Mouse (Mus musculus) pancreas, adult 10 weeks (tissue): Measurements from ENCODE around the gene Gm17490. TPM values are rescaled to one million over a fixed set of nuclear protein-coding genes. Genes with fewer than 3 reads are reported as not detected.

Experiments used
- polyA plus RNA-seq: library from polyadenylated mRNA; stranded (reverse); fragments of 350-450 nt; fragmentation: Illumina TruSeq; extraction: RNeasy Lipid Tissue Mini Kit (QIAGEN cat#74804); gene quantifications from one replicate; pipeline ENCODE4 v1.2.3, GENCODE M21; 2015; ENCODE audit warnings: low read depth, low replicate concordance; ENCODE audit not compliant: insufficient read depth

The Gm17490 gene
- not detected for polyA plus RNA-seq

DNA sequence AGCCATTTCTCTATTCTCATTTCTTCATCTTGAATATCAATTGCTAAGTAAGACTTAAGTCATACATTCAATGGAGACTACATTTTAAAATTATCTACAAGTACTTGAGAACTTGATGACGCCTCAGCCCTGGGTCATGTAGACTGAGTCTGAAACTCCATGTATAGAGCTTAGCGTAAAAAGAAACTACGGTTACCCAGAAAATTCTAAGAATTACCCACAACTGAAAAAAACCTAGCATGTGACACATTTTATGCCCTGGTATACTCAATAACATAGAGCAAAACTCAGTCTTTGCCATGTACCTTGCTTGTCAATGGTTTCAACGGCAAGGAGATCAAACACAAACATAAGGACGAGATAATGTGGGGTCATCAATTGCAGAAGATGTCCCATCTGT is at the start of gene Gm17490:
Gene Gm17490 (minus strand): TSS at position 375 of the 400 bp plus-strand sequence.

DNA sequence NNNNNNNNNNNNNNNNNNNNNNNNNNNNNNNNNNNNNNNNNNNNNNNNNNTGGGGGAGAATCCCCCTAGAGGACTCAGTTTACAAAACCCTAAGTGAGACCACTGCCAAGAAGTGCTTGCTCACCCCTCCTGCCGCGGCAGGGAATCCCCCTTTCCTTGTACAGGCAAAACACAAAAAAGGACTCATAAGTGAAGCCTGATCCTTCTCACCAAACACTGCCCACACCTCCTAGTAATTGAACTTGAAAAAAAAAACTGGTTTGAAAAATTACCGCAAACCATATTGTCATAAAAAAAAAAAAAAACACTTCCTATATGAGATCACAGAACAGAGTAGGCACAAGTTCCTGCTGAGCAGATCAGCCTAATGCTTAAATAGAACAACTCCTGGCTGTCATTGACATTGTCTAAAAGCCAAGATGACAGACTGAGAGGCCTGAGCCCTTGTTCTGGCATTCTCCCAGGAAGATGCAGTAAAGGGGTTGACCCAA is 16.4 kb upstream of the Gm17490 start, which contains the start of gene Il2ra:
Gene Il2ra (plus strand): TSS at position 357 of the 491 bp plus-strand sequence.

DNA sequence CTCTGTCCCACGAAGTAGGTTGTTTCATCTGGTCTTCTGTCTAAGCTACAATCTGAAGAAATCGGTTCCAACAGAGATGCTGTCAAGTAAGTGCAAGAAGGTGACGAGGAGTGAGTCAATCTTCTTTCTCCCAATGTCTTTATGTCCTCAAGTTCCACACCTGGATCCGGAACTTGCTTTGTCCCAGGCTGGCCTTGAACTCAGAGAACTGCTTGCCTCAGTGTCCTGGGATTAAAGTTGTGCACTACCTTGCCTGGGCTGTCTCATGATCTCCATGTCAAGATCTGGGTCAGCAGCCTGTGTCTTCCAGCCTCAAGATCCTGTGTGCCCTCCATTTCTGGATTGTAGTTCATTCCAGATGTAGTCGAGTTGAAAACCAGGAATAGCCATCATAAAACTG is 22.0 kb downstream of the Gm17490 start, which contains the start of gene Rbm17:
Gene Rbm17 (minus strand): TSS at position 101 of the 400 bp plus-strand sequence.

Other genes with a start within 250 kb of the Gm17490 start
- gene Pfkfb3, start 72.2 kb downstream of the Gm17490 start, polyA plus RNA-seq: 4.6 TPM
- 38.7 TPM for gene Rbm17, start 22.1 kb downstream of the Gm17490 start, polyA plus RNA-seq
- 0.30 TPM for gene Il2ra, start 16.5 kb upstream of the Gm17490 start, polyA plus RNA-seq
- gene Il15ra, start 79.0 kb upstream of the Gm17490 start, polyA plus RNA-seq: 6.0 TPM
- gene Fbh1, start 151.3 kb upstream of the Gm17490 start, polyA plus RNA-seq: 22.0 TPM
- 31.5 TPM for gene Ankrd16, start 151.6 kb upstream of the Gm17490 start, polyA plus RNA-seq